Mouse (Mus musculus) cerebellum, adult 2 months (tissue): ENCODE results near the gene Jmjd4. TPM values are rescaled to one million over a fixed set of nuclear protein-coding genes. Genes with fewer than 3 reads are reported as not detected.

ENCODE experiments used
- DNase-seq, 2 experiments: peaks; one replicate each; pipeline ENCODE4 v3.0.0; 2021
- H3K27ac ChIP-seq: fragments of 200-500 bp; 2 replicates; pipeline ENCODE4 v1.5.1; 2012; ENCODE audit warnings: low read length, control low read depth, inconsistent platforms; ENCODE audit not compliant: insufficient read depth
- H3K27me3 ChIP-seq: fragments of 200-500 bp; 2 replicates; pipeline ENCODE4 v1.6.1; 2012; ENCODE audit warnings: inconsistent platforms, mild to moderate bottlenecking, low read length, moderate library complexity; ENCODE audit not compliant: control insufficient read depth, insufficient read depth
- H3K4me1 ChIP-seq: fragments of 200-500 bp; 2 replicates; pipeline ENCODE4 v1.6.1; 2011; ENCODE audit warnings: low read length; ENCODE audit not compliant: control insufficient read depth, insufficient read depth
- H3K4me3 ChIP-seq: fragments of 200-500 bp; replicated peaks from 2 replicates; pipeline ENCODE3; 2011; ENCODE audit warnings: mild to moderate bottlenecking, low read depth, low read length, control low read depth; ENCODE audit not compliant: insufficient read depth
- CTCF ChIP-seq: fragments of 200-500 bp; IDR thresholded peaks from 2 replicates; pipeline ENCODE4 v1.5.1; 2011; ENCODE audit warnings: low read depth, mild to moderate bottlenecking, control low read depth, low read length, moderate library complexity, borderline replicate concordance; ENCODE audit not compliant: insufficient read depth
- POLR2A ChIP-seq: fragments of 200-500 bp; IDR thresholded peaks from 2 replicates; pipeline ENCODE4 v1.6.1; 2011; ENCODE audit warnings: low read length, control low read depth, borderline replicate concordance; ENCODE audit not compliant: insufficient read depth
- WGBS: fragments of 180-500 bp; shearing (Covaris S2); methylation state at CpG from one replicate; pipeline ENCODE4 v1.1.7; 2018; 5-methylcytosine and 5-hydroxymethylcytosine counted together
- polyA plus RNA-seq: library from polyadenylated mRNA; depleted of rRNA; stranded (reverse); fragments of >200 nt; gene quantifications from 2 replicates; pipeline ENCODE4 v1.2.3, GENCODE M21; 2012

The Jmjd4 gene
- polyA plus RNA-seq, 1 experiment, result 11.6 TPM

DNA sequence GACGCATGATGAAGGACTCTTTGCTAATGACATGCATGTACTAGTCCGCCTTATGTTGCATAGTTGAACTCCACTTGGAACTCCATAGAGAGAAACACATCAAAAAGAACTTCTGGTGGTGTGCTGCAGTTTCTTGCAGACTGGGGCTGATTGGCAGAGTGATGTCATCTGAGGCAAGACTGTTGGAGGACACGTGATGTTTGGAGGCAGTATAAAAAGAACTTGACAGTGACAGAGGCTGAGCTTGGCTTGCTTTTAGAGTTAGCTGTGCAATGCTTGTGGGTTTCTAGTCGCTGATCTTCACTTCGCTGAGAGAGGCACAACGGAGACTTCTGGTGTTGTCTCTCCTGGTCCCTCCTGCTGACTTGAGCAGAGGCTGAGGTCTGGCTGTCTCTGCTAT lies 27.4 kb downstream of the Jmjd4 start:
- H3K4me1 ChIP-seq, result no peaks in the 10 kb centered on the region
- WGBS, result 61% methylated on average over 6 of the region's 6 CpGs
- TF ChIP-seq CTCF, result no peak
- TF ChIP-seq POLR2A, result no peak
- no peaks in the 10 kb centered on the region for H3K27me3 ChIP-seq
- H3K4me3 ChIP-seq, result no peak overlapping the region
- H3K27ac ChIP-seq, result no peak overlapping the region
- DNase-seq, result no peak

GRCm38 (mm10) chr11:59483212-59483611 lies 33.4 kb downstream of the Jmjd4 start:
- Histone ChIP-seq H3K27ac (no peak overlapping the region), H3K4me3 (no peak overlapping the region), H3K4me1 (no peaks in the 10 kb centered on the region), H3K27me3 (no peaks in the 10 kb centered on the region)
- 5% methylated on average over 2 of the region's 2 CpGs for WGBS
- peak; percentile 46 to 52 for DNase-seq
- peak; percentile 25; the same call in 1 of the 2 replicates for TF ChIP-seq CTCF
- TF ChIP-seq POLR2A, result no peak

DNA sequence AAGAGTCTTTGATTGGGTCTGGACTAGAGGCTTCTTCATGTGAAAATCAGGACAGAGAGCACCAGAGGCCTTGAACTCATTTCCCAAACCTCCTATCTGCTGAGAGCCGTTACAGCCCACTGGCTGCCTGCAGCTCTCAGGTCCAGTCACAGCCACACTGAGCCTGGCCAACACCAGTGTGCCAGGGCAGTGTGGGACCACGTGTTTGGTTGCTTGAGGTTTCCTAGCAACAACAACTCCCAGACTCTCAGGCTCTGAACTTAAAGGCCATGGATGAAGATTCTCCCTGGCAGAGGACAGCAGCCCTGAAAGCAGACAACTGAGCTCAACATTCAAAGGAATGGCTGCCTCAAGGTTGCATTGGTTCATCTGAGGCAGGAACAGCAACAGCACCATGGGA lies 35.8 kb downstream of the Jmjd4 start:
- H3K4me1 ChIP-seq, result no peaks in the 10 kb centered on the region
- no peak overlapping the region for H3K4me3 ChIP-seq
- no peak for TF ChIP-seq POLR2A
- no peak for TF ChIP-seq CTCF
- no peaks in the 10 kb centered on the region for H3K27me3 ChIP-seq
- H3K27ac ChIP-seq, result no peak overlapping the region
- DNase-seq, result no peak
- WGBS, result 13% methylated on average over 2 of the region's 2 CpGs

DNA sequence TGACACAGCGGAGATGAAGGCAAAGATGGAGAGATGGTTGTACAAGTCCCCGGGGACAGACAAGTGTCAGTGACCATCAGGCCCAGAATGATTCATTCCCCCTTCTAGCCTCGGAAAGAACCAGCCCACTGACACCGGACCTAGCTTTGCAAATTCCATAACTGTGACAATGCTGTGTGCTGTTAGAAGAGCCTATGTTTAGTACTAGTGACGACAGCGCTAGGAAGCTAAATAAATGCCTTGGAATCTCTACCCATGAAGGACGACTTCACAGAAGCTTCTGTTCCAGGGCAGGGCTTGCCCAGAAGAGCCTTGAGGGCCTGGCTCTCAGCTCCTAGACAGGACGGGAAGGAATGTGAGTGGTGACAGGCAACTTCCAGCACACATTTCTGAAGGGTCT lies 36.4 kb downstream of the Jmjd4 start:
- no peak overlapping the region for H3K4me3 ChIP-seq
- no peaks in the 10 kb centered on the region for H3K4me1 ChIP-seq
- H3K27ac ChIP-seq, result no peak overlapping the region
- TF ChIP-seq POLR2A, result no peak
- TF ChIP-seq CTCF, result no peak
- DNase-seq, result no peak
- H3K27me3 ChIP-seq, result no peaks in the 10 kb centered on the region
- WGBS, result 84% methylated on average over 8 of the region's 8 CpGs

- H3K27me3 ChIP-seq, result no peaks in the 10 kb centered on the region
- H3K27ac ChIP-seq, result no peak overlapping the region
- TF ChIP-seq CTCF, result no peak
- no peak for TF ChIP-seq POLR2A
- WGBS, result 72% methylated on average over 6 of the region's 6 CpGs
- no peak for DNase-seq
- no peaks in the 10 kb centered on the region for H3K4me1 ChIP-seq
- H3K4me3 ChIP-seq, result no peak overlapping the region
These were observed 46.9 kb downstream of the Jmjd4 start for GRCm38 (mm10) chr11:59496672-59497310.

DNA sequence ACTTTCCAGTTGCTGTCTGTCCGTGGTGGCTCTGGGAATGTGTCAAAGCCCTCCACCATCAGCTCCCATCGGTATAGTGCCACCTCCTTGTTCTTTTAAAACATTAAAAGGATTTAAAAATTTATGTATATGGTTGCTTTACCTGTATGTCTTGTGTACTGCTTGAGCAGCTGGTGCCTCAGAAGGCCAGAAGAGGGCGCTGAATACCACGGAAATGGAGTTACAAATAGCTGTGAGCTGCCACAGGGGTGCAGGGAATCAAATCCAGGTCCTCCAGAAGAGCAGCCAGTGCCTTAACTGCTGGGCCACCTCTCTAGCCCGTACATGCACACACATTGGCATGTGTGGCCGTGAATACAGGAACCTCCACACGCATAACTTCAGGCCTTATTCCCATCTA lies 47.9 kb downstream of the Jmjd4 start:
- 93% methylated on average over 7 of the region's 7 CpGs for WGBS
- Histone ChIP-seq H3K4me3 (no peak overlapping the region), H3K27me3 (no peaks in the 10 kb centered on the region), H3K27ac (no peak overlapping the region), H3K4me1 (no peaks in the 10 kb centered on the region)
- TF ChIP-seq CTCF (no peak), POLR2A (no peak)
- no peak for DNase-seq

- Histone ChIP-seq H3K27ac (no peak overlapping the region), H3K4me1 (peaks cover 6% of the 10 kb centered on the region; the same call in 1 of the 2 replicates), H3K27me3 (no peaks in the 10 kb centered on the region), H3K4me3 (no peak overlapping the region)
- TF ChIP-seq POLR2A (no peak), CTCF (no peak)
- DNase-seq, result no peak
- whole genome bisulfite sequencing, result 86% methylated on average over 5 of the region's 5 CpGs
These were observed 52.3 kb downstream of the Jmjd4 start for GRCm38 (mm10) chr11:59501978-59502700.

- Histone ChIP-seq H3K4me3 (peak overlapping the region; percentile 65), H3K4me1 (peaks cover 12% of the 10 kb centered on the region; the same call in 1 of the 2 replicates), H3K27me3 (no peaks in the 10 kb centered on the region), H3K27ac (peak overlapping the region; percentile 58; the same call in 1 of the 2 replicates)
- peak; percentile 75 to 77 for DNase-seq
- TF ChIP-seq CTCF (no peak), POLR2A (no peak)
- WGBS, result under 1% methylated on average over 21 of the region's 21 CpGs
These were observed 55.5 kb downstream of the Jmjd4 start for GRCm38 (mm10) chr11:59505351-59505838.
